Mouse (Mus musculus): ENCODE results near the gene Padi6.

The Padi6 gene

GRCm38 (mm10) chr4:140708297-140708927 is 34.0 kb downstream of the Padi6 start:
- DNase-seq (ENCODE audit: low spot score in 2 of 2), result no peak

GRCm38 (mm10) chr4:140707615-140708014 is 34.8 kb downstream of the Padi6 start:
- DNase-seq (ENCODE audit: low spot score in 2 of 2), result no peak

- no peak for DNase-seq (ENCODE audit: low spot score in 2 of 2)
Observed at GRCm38 (mm10) chr4:140704166-140704565, 38.3 kb downstream of the Padi6 start.

- no peak for DNase-seq (ENCODE audit: low spot score in 2 of 2)
Observed at GRCm38 (mm10) chr4:140703636-140704035, 38.8 kb downstream of the Padi6 start.

GRCm38 (mm10) chr4:140702611-140703327 is 39.7 kb downstream of the Padi6 start:
- DNase-seq (ENCODE audit: low spot score in 2 of 2), result peak; percentile 88 to 95

- peak; percentile 61 to 80 for DNase-seq (ENCODE audit: low spot score in 2 of 2)
Observed at GRCm38 (mm10) chr4:140701716-140702561, 40.5 kb downstream of the Padi6 start.

- DNase-seq (ENCODE audit: low spot score in 2 of 2), result peak; percentile 87 to 96
Observed at GRCm38 (mm10) chr4:140701049-140701715, 41.3 kb downstream of the Padi6 start.

- no peak for DNase-seq (ENCODE audit: low spot score in 2 of 2)
Observed at GRCm38 (mm10) chr4:140700269-140701018, 42.0 kb downstream of the Padi6 start, which contains the start of gene Rcc2. Gene Rcc2 (plus strand): TSS chr4:140700541.

- DNase-seq (ENCODE audit: low spot score in 2 of 2), result peak; percentile 81 to 87
Observed at GRCm38 (mm10) chr4:140699441-140700127, 42.9 kb downstream of the Padi6 start.

- peak; percentile 39 to 64 for DNase-seq (ENCODE audit: low spot score in 2 of 2)
Observed at GRCm38 (mm10) chr4:140695675-140696585, 46.5 kb downstream of the Padi6 start.

GRCm38 (mm10) chr4:140695146-140695545 is 47.3 kb downstream of the Padi6 start:
- DNase-seq (ENCODE audit: low spot score in 2 of 2), result peak; percentile 12 to 61

- no peak for DNase-seq (ENCODE audit: low spot score in 2 of 2)
Observed at GRCm38 (mm10) chr4:140694551-140695060, 47.8 kb downstream of the Padi6 start.

GRCm38 (mm10) chr4:140693513-140693912 is 48.9 kb downstream of the Padi6 start:
- DNase-seq (ENCODE audit: low spot score in 2 of 2), result no peak

GRCm38 (mm10) chr4:140691481-140691880 is 51.0 kb downstream of the Padi6 start:
- no peak for DNase-seq (ENCODE audit: low spot score in 2 of 2)

- DNase-seq (ENCODE audit: low spot score in 2 of 2), result peak; percentile 38 to 69
Observed at GRCm38 (mm10) chr4:140689873-140690655, 52.4 kb downstream of the Padi6 start.

GRCm38 (mm10) chr4:140688826-140689425 is 53.5 kb downstream of the Padi6 start:
- DNase-seq (ENCODE audit: low spot score in 2 of 2), result no peak

- peak in 1 of 2 experiments; percentile 16 for DNase-seq (ENCODE audit: low spot score in 2 of 2)
Observed at GRCm38 (mm10) chr4:140688044-140688825, 54.2 kb downstream of the Padi6 start.
